Mouse (Mus musculus) E14TG2a.4 (cell line): ENCODE results near the gene Gm10696.
"Not testable (repeated sequence)": the region's sequence is repeated elsewhere in the genome, so short reads cannot be mapped to it uniquely, and the experiment has no call there.

Source experiments
- CTCF ChIP-seq: conservative IDR thresholded peaks from 2 replicates; pipeline ENCODE4 v1.5.1; 2014; ENCODE audit warnings: low read length
- POU5F1 ChIP-seq: IDR thresholded peaks from 2 replicates; pipeline ENCODE4 v1.6.1; 2014; ENCODE audit warnings: low read length, borderline replicate concordance

DNA sequence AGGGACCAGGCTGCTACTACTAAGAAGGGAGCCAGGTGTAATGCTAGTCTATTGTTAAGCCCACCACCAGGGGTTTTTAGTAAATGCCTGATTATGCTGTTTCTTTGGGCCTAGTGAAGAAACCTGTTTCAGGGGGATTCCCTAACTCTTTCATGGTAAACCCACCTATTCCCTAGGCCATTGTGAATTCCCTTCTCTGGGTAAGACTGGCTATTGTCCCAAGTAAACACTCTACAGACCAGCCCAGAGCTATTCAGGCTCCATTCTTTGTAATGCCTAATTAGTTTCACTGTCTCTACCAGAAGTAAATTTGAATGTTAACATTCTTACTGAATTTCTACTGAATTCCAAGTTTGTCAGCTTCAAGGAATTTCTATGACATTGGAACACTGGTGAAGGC lies 10.6 kb downstream of the Gm10696 start:
- TF ChIP-seq CTCF, POU5F1: not testable (repeated sequence)
